Mouse (Mus musculus): ENCODE data around the gene Pdcd1lg2. TPM values are rescaled to one million over a fixed set of nuclear protein-coding genes. Genes with fewer than 3 reads are reported as not detected.

Gene Pdcd1lg2
- not detected in 2 replicates for polyA plus RNA-seq (2015; fragmentation: Nextera tagmentation; extraction: Ambion mirVana)

GRCm38 (mm10) chr19:29410619-29411018, at the start of gene Pdcd1lg2:
TSS of gene Pdcd1lg2 (plus strand) at chr19:29410919.
- H3K36me3 ChIP-seq (ENCODE audit: insufficient read depth, low read length): no peaks in the 10 kb centered on the region
- no peaks in the 10 kb centered on the region for H3K4me1 ChIP-seq (ENCODE audit: insufficient read depth, low read length)
- no peak for ATAC-seq (ENCODE audit: low FRiP score, low TSS enrichment)
- H3K9me3 ChIP-seq (ENCODE audit: low read length): no peaks in the 10 kb centered on the region
- no peak within 1 kb of the TSS for H3K4me3 ChIP-seq (ENCODE audit: low read length)
- WGBS: 90% methylated on average over 4 of the region's 4 CpGs
- no peaks in the 10 kb centered on the region for H3K27me3 ChIP-seq (ENCODE audit: insufficient read depth, low read length)
- no peak within 1 kb of the TSS for H3K9ac ChIP-seq (replicated peaks; ENCODE audit: low read length)
- no peak within 1 kb of the TSS for H3K4me2 ChIP-seq (replicated peaks; ENCODE audit: low read depth, low read length)
- no peak within 1 kb of the TSS for H3K27ac ChIP-seq (ENCODE audit: low read length)

- Histone ChIP-seq H3K4me1 (ENCODE audit: insufficient read depth, low read length) (peaks cover 11% of the 10 kb centered on the region), H3K9me3 (ENCODE audit: low read length) (no peaks in the 10 kb centered on the region), H3K4me2 (replicated peaks; ENCODE audit: low read depth, low read length) (peak overlapping the region; percentile 85), H3K27ac (ENCODE audit: low read length) (no peak overlapping the region), H3K27me3 (ENCODE audit: insufficient read depth, low read length) (no peaks in the 10 kb centered on the region), H3K9ac (replicated peaks; ENCODE audit: low read length) (peak overlapping the region; percentile 76), H3K36me3 (ENCODE audit: insufficient read depth, low read length) (no peaks in the 10 kb centered on the region), H3K4me3 (ENCODE audit: low read length) (peak overlapping the region; percentile 62)
- 2% methylated on average over 33 of the region's 33 CpGs for WGBS
- peak; percentile 100 for ATAC-seq (ENCODE audit: low FRiP score, low TSS enrichment)
Observed at GRCm38 (mm10) chr19:29361468-29362130, 49.1 kb upstream of the Pdcd1lg2 start.

DNA sequence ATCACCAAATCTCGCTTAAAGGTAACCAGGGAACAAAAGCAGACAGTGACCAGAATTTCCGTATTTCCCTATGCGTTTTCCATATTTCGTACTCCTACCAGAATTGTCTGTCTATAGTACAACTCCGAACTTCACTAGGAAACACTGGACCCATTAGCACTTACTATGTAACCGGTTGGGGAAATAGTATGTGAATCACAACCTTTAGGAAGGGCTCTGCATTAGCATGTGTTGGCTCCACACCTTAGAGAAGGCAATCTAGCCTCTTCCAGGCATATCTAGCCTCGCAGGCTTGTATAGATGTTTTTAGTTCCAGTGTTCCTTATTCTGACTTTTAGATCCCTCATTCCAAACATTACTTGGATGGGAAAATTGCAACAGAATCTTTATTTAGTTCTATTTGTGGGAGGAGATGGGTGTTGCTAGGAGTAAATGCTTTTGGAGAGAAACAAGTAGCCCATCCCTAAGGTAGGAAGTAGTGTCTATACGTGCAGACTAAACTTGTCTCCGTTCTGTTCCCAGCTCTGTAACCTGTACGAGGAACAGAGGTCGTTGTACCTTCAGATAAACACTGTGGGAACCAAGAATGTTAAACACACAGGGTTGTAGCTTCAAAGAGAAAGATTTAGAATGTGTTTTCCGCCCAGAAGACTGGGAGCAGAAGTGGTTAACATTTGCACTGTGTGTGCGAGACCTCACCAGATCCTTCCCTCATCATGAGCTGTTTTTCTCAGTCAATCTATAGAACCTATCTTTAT, 48.4 kb upstream of the Pdcd1lg2 start:
- Histone ChIP-seq H3K4me3 (ENCODE audit: low read length) (peak overlapping the region; percentile 62), H3K4me1 (ENCODE audit: insufficient read depth, low read length) (peaks cover 11% of the 10 kb centered on the region), H3K9me3 (ENCODE audit: low read length) (no peaks in the 10 kb centered on the region), H3K9ac (replicated peaks; ENCODE audit: low read length) (peak overlapping the region; percentile 76), H3K27ac (ENCODE audit: low read length) (no peak overlapping the region), H3K4me2 (replicated peaks; ENCODE audit: low read depth, low read length) (peak overlapping the region; percentile 85), H3K36me3 (ENCODE audit: insufficient read depth, low read length) (no peaks in the 10 kb centered on the region), H3K27me3 (ENCODE audit: insufficient read depth, low read length) (no peaks in the 10 kb centered on the region)
- ATAC-seq (ENCODE audit: low FRiP score, low TSS enrichment): no peak
- WGBS: 51% methylated on average over 13 of the region's 13 CpGs

DNA sequence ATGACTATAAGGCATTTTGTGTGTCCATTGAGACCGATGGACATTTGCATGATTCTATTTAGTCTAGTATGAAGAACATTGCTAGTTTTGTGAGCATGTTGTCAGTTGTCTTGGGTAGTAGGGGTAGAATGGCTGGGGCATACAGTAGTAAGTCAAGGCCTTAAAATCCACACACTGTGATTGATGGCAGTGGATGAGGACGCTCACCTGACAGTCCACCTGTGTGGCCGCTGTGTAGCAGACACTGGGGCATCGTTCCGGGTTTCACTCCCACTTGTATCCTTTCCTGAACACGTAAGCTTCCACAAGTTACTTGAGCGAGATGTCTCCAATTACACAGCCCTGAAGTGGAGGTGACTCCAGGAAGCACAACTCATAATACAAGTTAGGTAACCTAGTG, 47.2 kb upstream of the Pdcd1lg2 start:
- no peak overlapping the region for H3K9ac ChIP-seq (replicated peaks; ENCODE audit: low read length)
- H3K4me1 ChIP-seq (ENCODE audit: insufficient read depth, low read length): peaks cover 11% of the 10 kb centered on the region
- H3K4me2 ChIP-seq (replicated peaks; ENCODE audit: low read depth, low read length): no peak overlapping the region
- no peak overlapping the region for H3K4me3 ChIP-seq (ENCODE audit: low read length)
- ATAC-seq (ENCODE audit: low FRiP score, low TSS enrichment): no peak
- no peaks in the 10 kb centered on the region for H3K27me3 ChIP-seq (ENCODE audit: insufficient read depth, low read length)
- 69% methylated on average over 7 of the region's 7 CpGs for WGBS
- H3K36me3 ChIP-seq (ENCODE audit: insufficient read depth, low read length): no peaks in the 10 kb centered on the region
- no peaks in the 10 kb centered on the region for H3K9me3 ChIP-seq (ENCODE audit: low read length)
- no peak overlapping the region for H3K27ac ChIP-seq (ENCODE audit: low read length)

DNA sequence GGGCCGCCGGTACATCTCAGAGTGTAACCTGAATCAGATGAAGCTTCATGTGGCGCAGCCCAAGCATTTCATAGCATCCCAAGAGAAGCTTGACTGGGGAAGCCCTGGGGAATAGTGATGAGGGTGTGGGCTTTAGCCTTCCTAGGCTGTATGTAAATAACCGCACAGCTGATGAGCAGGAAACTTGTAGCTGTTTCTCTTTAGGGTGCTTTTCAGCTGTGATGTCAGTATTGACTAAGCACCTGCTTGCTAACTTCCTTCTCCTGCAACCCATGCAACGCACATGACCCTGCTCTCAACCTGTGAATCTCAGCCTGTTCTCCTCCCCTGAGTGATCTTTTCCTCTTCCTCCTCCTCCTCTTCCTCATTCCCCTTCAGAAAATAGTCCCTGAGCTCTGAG, 46.6 kb upstream of the Pdcd1lg2 start:
- Histone ChIP-seq H3K27ac (ENCODE audit: low read length) (no peak overlapping the region), H3K9me3 (ENCODE audit: low read length) (no peaks in the 10 kb centered on the region), H3K4me3 (ENCODE audit: low read length) (no peak overlapping the region), H3K36me3 (ENCODE audit: insufficient read depth, low read length) (no peaks in the 10 kb centered on the region), H3K27me3 (ENCODE audit: insufficient read depth, low read length) (no peaks in the 10 kb centered on the region), H3K4me1 (ENCODE audit: insufficient read depth, low read length) (peaks cover 11% of the 10 kb centered on the region), H3K9ac (replicated peaks; ENCODE audit: low read length) (no peak overlapping the region), H3K4me2 (replicated peaks; ENCODE audit: low read depth, low read length) (no peak overlapping the region)
- ATAC-seq (ENCODE audit: low FRiP score, low TSS enrichment): no peak
- 84% methylated on average over 5 of the region's 5 CpGs for WGBS

DNA sequence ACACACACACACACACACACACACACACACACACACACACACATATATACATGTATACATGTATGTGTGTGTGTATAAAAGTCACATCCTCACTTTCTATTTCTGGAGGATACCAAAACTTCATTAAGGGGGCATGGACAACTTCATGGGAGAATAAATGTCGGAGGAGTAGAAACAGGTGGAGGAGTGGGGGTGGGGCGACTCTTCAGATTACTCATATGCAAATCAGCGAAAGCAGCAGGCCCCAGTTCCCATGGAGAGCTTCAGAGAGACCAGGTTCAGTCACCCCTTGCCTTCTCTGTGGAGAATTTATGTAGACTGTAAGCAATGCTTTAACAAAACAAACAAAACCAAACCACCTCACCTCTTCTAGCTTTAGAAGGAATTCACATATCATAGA, 45.6 kb upstream of the Pdcd1lg2 start:
- no peaks in the 10 kb centered on the region for H3K9me3 ChIP-seq (ENCODE audit: low read length)
- no peak overlapping the region for H3K9ac ChIP-seq (replicated peaks; ENCODE audit: low read length)
- H3K4me3 ChIP-seq (ENCODE audit: low read length): no peak overlapping the region
- no peak overlapping the region for H3K27ac ChIP-seq (ENCODE audit: low read length)
- no peaks in the 10 kb centered on the region for H3K27me3 ChIP-seq (ENCODE audit: insufficient read depth, low read length)
- no peak overlapping the region for H3K4me2 ChIP-seq (replicated peaks; ENCODE audit: low read depth, low read length)
- WGBS: 31% methylated on average over 3 of the region's 3 CpGs
- H3K36me3 ChIP-seq (ENCODE audit: insufficient read depth, low read length): no peaks in the 10 kb centered on the region
- no peak for ATAC-seq (ENCODE audit: low FRiP score, low TSS enrichment)
- H3K4me1 ChIP-seq (ENCODE audit: insufficient read depth, low read length): peaks cover 11% of the 10 kb centered on the region

DNA sequence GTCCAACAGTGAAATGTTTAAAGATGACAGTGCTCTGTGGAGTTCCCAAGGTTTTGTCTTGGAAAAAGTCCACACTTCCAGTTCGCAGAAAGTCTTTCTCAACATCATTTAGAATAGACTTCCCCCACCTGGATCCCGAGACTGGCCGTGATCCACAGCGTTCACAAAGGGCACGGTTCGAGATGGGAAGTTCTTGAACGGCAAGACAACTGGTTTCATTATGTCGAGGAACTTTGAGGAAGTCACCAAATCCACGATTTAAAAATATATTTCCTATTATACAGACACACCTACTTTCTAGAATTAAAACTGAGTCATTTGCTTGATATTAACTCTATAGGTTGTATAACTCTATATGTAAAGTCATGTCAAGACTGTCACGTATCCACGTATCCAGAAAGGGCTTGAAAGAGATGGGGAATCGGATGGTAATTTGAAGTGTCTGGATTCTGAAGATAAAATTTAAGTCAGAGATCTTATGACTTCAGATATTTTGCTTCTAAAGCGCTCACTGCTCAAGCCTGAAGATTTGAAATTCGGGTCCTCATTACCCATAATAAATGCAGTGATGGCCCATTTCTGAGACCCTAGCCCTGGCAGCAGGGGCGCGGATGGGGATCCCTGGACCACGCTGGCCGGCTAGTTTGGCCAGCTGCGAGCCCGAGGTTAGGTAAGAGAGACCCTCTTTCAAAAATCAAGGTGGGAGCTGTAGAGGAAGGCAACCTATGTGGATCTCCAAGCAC, 44.3 kb upstream of the Pdcd1lg2 start:
- Histone ChIP-seq H3K4me2 (replicated peaks; ENCODE audit: low read depth, low read length) (peak overlapping the region; percentile 85), H3K27ac (ENCODE audit: low read length) (no peak overlapping the region), H3K36me3 (ENCODE audit: insufficient read depth, low read length) (no peaks in the 10 kb centered on the region), H3K4me3 (ENCODE audit: low read length) (peak overlapping the region; percentile 61), H3K9ac (replicated peaks; ENCODE audit: low read length) (peak overlapping the region; percentile 61), H3K4me1 (ENCODE audit: insufficient read depth, low read length) (peaks cover 5% of the 10 kb centered on the region; the same call in 1 of the 2 replicates), H3K9me3 (ENCODE audit: low read length) (no peaks in the 10 kb centered on the region), H3K27me3 (ENCODE audit: insufficient read depth, low read length) (no peaks in the 10 kb centered on the region)
- WGBS: 64% methylated on average over 20 of the region's 20 CpGs
- ATAC-seq (ENCODE audit: low FRiP score, low TSS enrichment): no peak

DNA sequence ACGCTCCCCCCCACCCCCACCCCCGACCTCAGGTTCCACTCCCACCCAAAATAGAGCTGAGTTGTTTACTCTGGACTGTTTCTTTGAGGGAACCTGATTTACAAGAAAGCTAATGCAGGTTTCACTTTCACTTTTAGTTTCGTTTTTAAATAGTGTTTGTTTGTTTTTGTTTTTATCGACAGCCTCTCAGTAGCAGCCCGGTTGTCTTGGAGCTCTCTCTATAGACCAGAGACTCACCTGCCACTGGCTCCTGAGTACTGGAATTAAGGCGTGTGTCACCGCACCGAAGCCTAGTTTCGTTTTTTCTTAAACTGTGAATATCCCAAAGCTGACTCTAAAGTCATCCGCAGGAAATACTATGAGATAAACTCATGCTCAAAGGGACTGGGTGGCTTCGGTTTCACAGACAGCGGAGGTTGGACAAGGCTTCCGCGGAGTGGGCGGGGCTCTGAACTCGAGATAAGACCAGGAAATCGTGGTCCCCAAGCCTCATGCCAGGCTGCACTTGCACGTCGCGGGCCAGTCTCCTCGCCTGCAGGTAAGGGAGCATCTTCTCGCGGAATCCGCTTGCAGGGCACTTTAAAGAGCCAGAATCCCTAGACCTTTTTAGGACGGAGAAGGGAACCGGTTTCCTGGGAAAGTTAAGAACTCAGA, 43.6 kb upstream of the Pdcd1lg2 start, which contains the start of the genes Plgrkt and Cd274:
Gene Plgrkt (minus strand): TSS at position 422 of the 654 bp plus-strand sequence.
Gene Cd274 (plus strand): TSS at position 487 of the 654 bp plus-strand sequence.
- H3K27me3 ChIP-seq (ENCODE audit: insufficient read depth, low read length): no peaks in the 10 kb centered on the region
- peak; percentile 84 for ATAC-seq (ENCODE audit: low FRiP score, low TSS enrichment)
- peak within 1 kb of the TSS; percentile 61 for H3K9ac ChIP-seq (replicated peaks; ENCODE audit: low read length)
- H3K4me3 ChIP-seq (ENCODE audit: low read length): peak within 1 kb of the TSS; percentile 61
- no peaks in the 10 kb centered on the region for H3K36me3 ChIP-seq (ENCODE audit: insufficient read depth, low read length)
- WGBS: 2% methylated on average over 26 of the region's 26 CpGs
- peak within 1 kb of the TSS; percentile 85 for H3K4me2 ChIP-seq (replicated peaks; ENCODE audit: low read depth, low read length)
- peaks cover 4% of the 10 kb centered on the region; the same call in 1 of the 2 replicates for H3K4me1 ChIP-seq (ENCODE audit: insufficient read depth, low read length)
- no peak within 1 kb of the TSS for H3K27ac ChIP-seq (ENCODE audit: low read length)
- H3K9me3 ChIP-seq (ENCODE audit: low read length): no peaks in the 10 kb centered on the region

GRCm38 (mm10) chr19:29368041-29368440, 42.7 kb upstream of the Pdcd1lg2 start:
- no peak for ATAC-seq (ENCODE audit: low FRiP score, low TSS enrichment)
- Histone ChIP-seq H3K4me3 (ENCODE audit: low read length) (no peak overlapping the region), H3K27me3 (ENCODE audit: insufficient read depth, low read length) (no peaks in the 10 kb centered on the region), H3K27ac (ENCODE audit: low read length) (no peak overlapping the region), H3K4me2 (replicated peaks; ENCODE audit: low read depth, low read length) (no peak overlapping the region), H3K36me3 (ENCODE audit: insufficient read depth, low read length) (no peaks in the 10 kb centered on the region), H3K9me3 (ENCODE audit: low read length) (no peaks in the 10 kb centered on the region), H3K4me1 (ENCODE audit: insufficient read depth, low read length) (no peaks in the 10 kb centered on the region), H3K9ac (replicated peaks; ENCODE audit: low read length) (no peak overlapping the region)
- 86% methylated on average over 2 of the region's 2 CpGs for WGBS

All from kidney, embryonic 16.5 days (tissue).